24 mouse cellular contexts compared by ENCODE assay signal in genomic region chr19:45394078-45394477, GRCm38 (mm10).
"Had no signal": no experiment of that assay in that cellular context is flagged by ENCODE, and none has a peak within 500 bp of the region (broad histone marks: within the 10 kb centered on the region; RNA-seq: fewer than 3 reads in every experiment).

No protein-coding gene starts in this region.

- H3K9ac ChIP-seq: heart, embryonic 12.5 days; hindbrain, embryonic 15.5 days; intestine, embryonic 15.5 days; limb, embryonic 13.5 days; limb, embryonic 15.5 days; liver, embryonic 12.5 days; liver, embryonic 14.5 days had no signal

- DNase-seq: gastrocnemius, adult 2 months; gastrocnemius, postnatal 10 days; gastrocnemius, postnatal 25 days; heart, adult 18-20 months; heart, postnatal 10 days; heart, postnatal 4 days; kidney, adult 18-20 months; kidney, adult 8-10 months; kidney, postnatal 10 days; kidney, postnatal 25 days; kidney, postnatal 4 days had no signal

- H3K4me2 ChIP-seq: heart, embryonic 12.5 days; hindbrain, embryonic 15.5 days; intestine, embryonic 15.5 days; limb, embryonic 13.5 days; limb, embryonic 15.5 days; liver, embryonic 12.5 days had no signal

- H3K4me3 ChIP-seq: gastrocnemius, adult 2 months; heart, embryonic 10.5 days; heart, embryonic 12.5 days; hindbrain, embryonic 10.5 days; hindbrain, embryonic 15.5 days; intestine, embryonic 15.5 days; layer of hippocampus, adult 2 months; left cerebral cortex, adult 2 months; limb, embryonic 13.5 days; limb, embryonic 15.5 days; liver, embryonic 12.5 days had no signal

- H3K4me1 ChIP-seq: hindbrain, embryonic 10.5 days; intestine, embryonic 15.5 days; limb, embryonic 13.5 days; limb, embryonic 15.5 days; liver, embryonic 12.5 days had no signal

- ATAC-seq: inflammation-experienced regulatory T-cells, adult 6 months; intestine, embryonic 15.5 days; intestine, postnatal 0 days; liver, embryonic 12.5 days had no signal

- H3K27ac ChIP-seq: gastrocnemius, adult 2 months; heart, embryonic 10.5 days; hindbrain, embryonic 10.5 days; hindbrain, embryonic 15.5 days; intestine, embryonic 15.5 days; layer of hippocampus, adult 2 months; left cerebral cortex, adult 2 months; limb, embryonic 13.5 days; limb, embryonic 15.5 days; liver, embryonic 12.5 days; liver, embryonic 14.5 days had no signal

- H3K9me3 ChIP-seq: heart, embryonic 10.5 days; heart, embryonic 12.5 days; hindbrain, embryonic 10.5 days; hindbrain, embryonic 15.5 days; intestine, embryonic 15.5 days; limb, embryonic 13.5 days; limb, embryonic 15.5 days; liver, embryonic 12.5 days had no signal

- H3K36me3 ChIP-seq: hindbrain, embryonic 10.5 days; hindbrain, embryonic 15.5 days; intestine, embryonic 15.5 days; limb, embryonic 15.5 days had no signal

- H3K27me3 ChIP-seq: heart, embryonic 12.5 days; hindbrain, embryonic 15.5 days; intestine, embryonic 15.5 days; limb, embryonic 13.5 days; limb, embryonic 15.5 days; liver, embryonic 12.5 days had no signal
